Comparison of ENCODE assay signal across 26 mouse cellular contexts in the genomic region with DNA sequence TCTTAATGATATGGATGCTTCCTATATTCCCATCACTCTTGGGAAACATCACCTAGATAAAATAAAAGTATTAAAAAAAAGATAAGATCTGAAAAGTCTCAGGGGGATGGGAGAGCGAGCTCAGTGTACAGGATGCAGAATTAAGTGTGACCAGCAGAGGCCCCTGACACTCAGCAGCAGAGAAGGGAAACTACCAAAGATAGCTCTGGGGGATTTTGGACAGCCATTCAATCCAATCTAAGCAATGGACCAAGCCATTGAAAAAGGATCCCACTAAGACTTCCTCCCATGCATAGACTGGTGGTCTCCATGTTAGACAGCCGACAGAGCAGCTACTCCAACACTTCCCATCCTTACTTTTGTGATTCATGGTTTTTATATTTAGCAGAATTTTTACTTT.
A peak's percentile ranks its signal among the peaks of the same experiment; 100 is the strongest.
DNase-seq lines count a peak whose midpoint lies in the region; ATAC-seq and TF ChIP-seq lines count a peak whose summit lies in the region.
"Had no signal": no experiment of that assay in that cellular context is flagged by ENCODE, and none has a peak within 500 bp of the region (broad histone marks: within the 10 kb centered on the region; RNA-seq: fewer than 3 reads in every experiment).

No protein-coding gene starts in this region.

- H3K4me3 ChIP-seq in lung, embryonic 14.5 days (ENCODE audit: low read depth, low read length): no peak overlapping the region
- no peak overlapping the region for H3K4me3 ChIP-seq in CH12.LX (replicated peaks in 1 of 3; ENCODE audit: low read depth in 2 of 3, low read length in 2 of 3, poor library complexity in 1 of 3)
- H3K4me3 ChIP-seq in hindbrain, embryonic 14.5 days (replicated peaks; ENCODE audit: low read length): no peak overlapping the region
- H3K4me3 ChIP-seq: embryonic facial prominence, embryonic 15.5 days; heart, embryonic 13.5 days; limb, embryonic 12.5 days; megakaryocyte, embryonic 14.5 days had no signal

- no peak overlapping the region for H3K9ac ChIP-seq in lung, embryonic 14.5 days
- no peak overlapping the region for H3K9ac ChIP-seq in CH12.LX (ENCODE audit: insufficient read depth, low read depth)
- H3K9ac ChIP-seq in hindbrain, embryonic 14.5 days: no peak overlapping the region
- H3K9ac ChIP-seq: embryonic facial prominence, embryonic 15.5 days; heart, embryonic 13.5 days; limb, embryonic 12.5 days; liver, postnatal 0 days had no signal

- TF ChIP-seq CTCF in lung, embryonic 14.5 days (IDR thresholded peaks at IDR 0.05; ENCODE audit: low read depth): no peak
- TF ChIP-seq CTCF in CH12.LX (conservative IDR thresholded peaks at IDR 0.05 in 1 of 2, IDR thresholded peaks at IDR 0.05 in 1 of 2; ENCODE audit: low read depth in 2 of 2, low read length in 2 of 2): peak; percentile 10 to 62; a peak in 2 of 4 replicates
- 0 out of 2 replicates have a peak, but pooled peaks have one; percentile 1 for TF ChIP-seq CTCF in brain, embryonic 14.5 days (IDR thresholded peaks at IDR 0.05; ENCODE audit: borderline replicate concordance, extremely low read depth, insufficient read depth, insufficient read length)

- no peaks in the 10 kb centered on the region for H3K9me3 ChIP-seq in lung, embryonic 14.5 days (ENCODE audit: low read depth, low read length)
- H3K9me3 ChIP-seq in CH12.LX (replicated peaks; ENCODE audit: low read length): no peaks in the 10 kb centered on the region
- no peaks in the 10 kb centered on the region for H3K9me3 ChIP-seq in hindbrain, embryonic 14.5 days (ENCODE audit: control insufficient read depth, low read length)
- H3K9me3 ChIP-seq: embryonic facial prominence, embryonic 15.5 days; heart, embryonic 13.5 days; limb, embryonic 12.5 days; megakaryocyte, embryonic 14.5 days had no signal

- H3K27me3 ChIP-seq in lung, embryonic 14.5 days (ENCODE audit: insufficient read depth, low read length): no peaks in the 10 kb centered on the region
- no peaks in the 10 kb centered on the region for H3K27me3 ChIP-seq in CH12.LX (replicated peaks)
- H3K27me3 ChIP-seq in hindbrain, embryonic 14.5 days (ENCODE audit: control insufficient read depth, insufficient read depth, low read length): no peaks in the 10 kb centered on the region
- H3K27me3 ChIP-seq: embryonic facial prominence, embryonic 15.5 days; heart, embryonic 13.5 days; limb, embryonic 12.5 days; megakaryocyte, embryonic 14.5 days had no signal

- ATAC-seq in lung, embryonic 14.5 days (ENCODE audit: insufficient read depth): no peak
- no peak for ATAC-seq in hindbrain, embryonic 14.5 days (ENCODE audit: low FRiP score)
- ATAC-seq: forebrain, embryonic 14.5 days; liver, postnatal 0 days; midbrain, embryonic 16.5 days had no signal

- TF ChIP-seq POLR2A in CH12.LX (IDR thresholded peaks at IDR 0.05; ENCODE audit: low read depth, low read length): no peak
- no peak for TF ChIP-seq POLR2A in brain, embryonic 14.5 days (IDR thresholded peaks at IDR 0.05; ENCODE audit: borderline replicate concordance, extremely low read depth, insufficient read depth, insufficient read length, poor library complexity, severe bottlenecking)

- H3K36me3 ChIP-seq in lung, embryonic 14.5 days (ENCODE audit: insufficient read depth): no peaks in the 10 kb centered on the region
- no peaks in the 10 kb centered on the region for H3K36me3 ChIP-seq in CH12.LX (replicated peaks in 1 of 2; ENCODE audit: control insufficient read depth in 1 of 2, insufficient read depth in 1 of 2, low read length in 1 of 2)
- H3K36me3 ChIP-seq in hindbrain, embryonic 14.5 days (replicated peaks; ENCODE audit: control insufficient read depth, insufficient read depth): no peaks in the 10 kb centered on the region
- H3K36me3 ChIP-seq: embryonic facial prominence, embryonic 15.5 days; heart, embryonic 13.5 days; limb, embryonic 12.5 days had no signal

- TF ChIP-seq RAD21 in CH12.LX (IDR thresholded peaks at IDR 0.05; ENCODE audit: low read depth, low read length): peak; percentile 68

- peak; percentile 5 for DNase-seq in lung, embryonic 14.5 days
- DNase-seq in lung, postnatal 25 days (ENCODE audit: low spot score): no peak
- DNase-seq in CH12.LX (ENCODE audit: extremely low read depth): peak; percentile 56
- peak; percentile 54 for DNase-seq in ES-CJ7 (ENCODE audit: low read depth, low spot score)
- DNase-seq in brain, embryonic 14.5 days (ENCODE audit: low read depth): no peak
- no peak for DNase-seq in kidney, postnatal 36 days
- no peak for DNase-seq in hindbrain, embryonic 14.5 days (ENCODE audit: low spot score)
- DNase-seq: adrenal gland, adult 2 months; cerebellum, adult 11-12 months; cerebellum, postnatal 14 days; gastrocnemius, postnatal 10 days; heart, adult 11 months; heart, postnatal 14 days; kidney, adult 18-20 months; kidney, postnatal 10 days; liver, postnatal 0 days; lung, postnatal 14 days; right cerebral cortex, postnatal 4 days; thymus, postnatal 25 days had no signal

- in situ Hi-C loops in CH12.LX (cut with MboI; ENCODE audit: low pct_ligation_motif_present, low pct_unique_long_range_greater_than_20kb, low sequenced_read_pairs): no loop called here

- TF ChIP-seq EP300 in CH12.LX (IDR thresholded peaks at IDR 0.05; ENCODE audit: low read length): no peak

- no peak overlapping the region for H3K4me2 ChIP-seq in lung, embryonic 14.5 days
- H3K4me2 ChIP-seq in CH12.LX (ENCODE audit: insufficient read depth, low read depth, poor library complexity, severe bottlenecking): no peak overlapping the region
- H3K4me2 ChIP-seq in hindbrain, embryonic 14.5 days (replicated peaks): no peak overlapping the region
- H3K4me2 ChIP-seq: embryonic facial prominence, embryonic 15.5 days; heart, embryonic 13.5 days; limb, embryonic 12.5 days; liver, embryonic 11.5 days had no signal

- no peak overlapping the region for H3K27ac ChIP-seq in lung, embryonic 14.5 days (ENCODE audit: low read depth)
- no peak overlapping the region for H3K27ac ChIP-seq in CH12.LX (ENCODE audit: insufficient read depth, low read depth)
- H3K27ac ChIP-seq in hindbrain, embryonic 14.5 days: no peak overlapping the region
- H3K27ac ChIP-seq: embryonic facial prominence, embryonic 15.5 days; heart, embryonic 13.5 days; limb, embryonic 12.5 days had no signal

- no peaks in the 10 kb centered on the region for H3K79me2 ChIP-seq in CH12.LX (replicated peaks; ENCODE audit: control insufficient read depth, extremely low read depth, insufficient read depth, poor library complexity, severe bottlenecking)

- WGBS in lung, embryonic 14.5 days: 81% methylated on average over 2 of the region's 2 CpGs
- 82% methylated on average over 2 of the region's 2 CpGs for WGBS in hindbrain, embryonic 14.5 days

- no peaks in the 10 kb centered on the region for H3K4me1 ChIP-seq in lung, embryonic 14.5 days (ENCODE audit: insufficient read depth)
- peaks cover 7 to 27% of the 10 kb centered on the region in 2 experiments; a peak in 3 of 4 replicates for H3K4me1 ChIP-seq in CH12.LX (ENCODE audit: control insufficient read depth in 1 of 2, insufficient read depth in 2 of 2)
- H3K4me1 ChIP-seq in hindbrain, embryonic 14.5 days (replicated peaks; ENCODE audit: control insufficient read depth, insufficient read depth, low read length): no peaks in the 10 kb centered on the region
- H3K4me1 ChIP-seq: embryonic facial prominence, embryonic 15.5 days; heart, embryonic 13.5 days; limb, embryonic 12.5 days; megakaryocyte, embryonic 14.5 days had no signal

- dilution Hi-C loops in CH12.LX (cut with MboI; ENCODE audit: extremely low pct_ligation_motif_present, extremely low pct_unique_long_range_greater_than_20kb, low sequenced_read_pairs): no loop called here

TF ChIP-seq in CH12.LX, 34 proteins besides CTCF, POLR2A, EP300 and RAD21:
- TF ChIP-seq ETS1 (conservative IDR thresholded peaks at IDR 0.05; ENCODE audit: low read depth, low read length) (no peak), SMC3 (IDR thresholded peaks at IDR 0.05; ENCODE audit: low read depth, low read length) (peak; percentile 54), MEF2A (IDR thresholded peaks at IDR 0.05; ENCODE audit: borderline replicate concordance, low read depth, low read length) (peak; percentile 69; the same call in 1 of the 2 replicates)

Comparison
In these comparisons a context has a peak if more than half of its experiments do, and no peak if none do; other contexts are left out.
1. DNase-seq: peak in lung, embryonic 14.5 days (single experiment), CH12.LX (single experiment) and ES-CJ7 (single experiment); none in lung, postnatal 25 days (single experiment), brain, embryonic 14.5 days (single experiment), kidney, postnatal 36 days (0 of 2) and hindbrain, embryonic 14.5 days (single experiment).